Mouse (Mus musculus): ENCODE measurements around the gene Prickle4.

Gene Prickle4

DNA sequence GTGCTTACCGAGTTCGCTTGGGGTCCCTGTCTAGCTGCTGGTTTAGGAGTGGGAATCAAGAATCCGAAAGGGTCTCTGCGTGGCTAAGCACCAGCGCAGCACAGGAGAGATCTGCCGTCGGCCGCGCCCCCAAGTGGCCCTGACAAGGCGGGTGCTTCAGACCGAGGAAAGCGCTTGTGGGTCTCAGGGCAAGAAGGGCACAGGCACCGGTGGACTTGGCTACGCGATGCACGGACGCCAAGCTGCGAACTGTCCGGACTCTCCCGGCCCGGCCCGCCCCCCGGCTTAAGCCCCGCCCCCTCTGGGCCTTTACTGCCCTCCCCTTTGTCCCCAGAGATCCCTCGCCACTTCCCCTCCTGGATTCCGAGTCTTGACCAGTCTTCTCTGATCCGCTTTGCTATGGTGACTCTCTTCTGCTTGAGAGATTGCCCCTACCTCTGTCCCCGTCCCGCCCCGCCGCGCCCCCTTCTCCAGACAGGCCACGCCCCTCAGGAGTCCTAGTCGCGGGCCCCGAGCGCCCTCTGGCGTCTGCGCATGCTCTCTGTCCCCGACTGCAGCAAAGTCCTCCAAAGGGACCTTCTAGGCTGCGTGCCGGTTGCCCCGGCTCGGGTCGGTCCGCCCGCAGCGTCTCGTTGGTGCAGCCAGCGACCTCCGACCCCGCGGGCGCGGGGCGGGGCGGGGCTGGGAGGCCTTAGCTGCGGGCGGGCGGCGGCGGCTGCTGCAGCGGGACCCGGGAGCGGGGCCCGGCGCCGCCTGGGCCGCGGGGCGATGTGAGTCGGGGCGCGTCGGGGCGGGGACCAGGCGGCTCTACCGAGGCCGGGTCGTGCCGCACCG is at the start of gene Prickle4:
Gene Prickle4 (minus strand): TSS at position 234 of the 834 bp plus-strand sequence.
- peak; percentile 99 for DNase-seq

DNA sequence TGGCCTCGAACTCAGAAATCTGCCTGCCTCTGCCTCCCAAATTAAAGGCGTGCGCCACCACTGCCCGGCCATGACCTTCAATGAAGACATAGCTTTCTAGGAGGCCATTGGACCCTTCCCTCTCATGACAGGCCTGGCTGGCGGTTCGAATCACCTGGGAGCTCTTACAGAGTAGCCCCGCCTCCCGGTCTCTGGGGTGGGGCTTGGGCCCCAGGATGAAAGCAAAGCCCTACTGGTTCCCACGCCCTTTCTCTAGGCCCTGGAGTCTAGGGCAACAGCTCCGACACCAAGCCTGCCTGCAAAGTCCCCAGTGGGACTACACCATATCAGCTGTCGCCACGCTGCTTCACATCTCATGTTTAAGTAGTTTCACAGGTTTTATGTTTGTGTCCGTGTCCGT is 49.5 kb upstream of the Prickle4 start:
- no peak for DNase-seq

DNA sequence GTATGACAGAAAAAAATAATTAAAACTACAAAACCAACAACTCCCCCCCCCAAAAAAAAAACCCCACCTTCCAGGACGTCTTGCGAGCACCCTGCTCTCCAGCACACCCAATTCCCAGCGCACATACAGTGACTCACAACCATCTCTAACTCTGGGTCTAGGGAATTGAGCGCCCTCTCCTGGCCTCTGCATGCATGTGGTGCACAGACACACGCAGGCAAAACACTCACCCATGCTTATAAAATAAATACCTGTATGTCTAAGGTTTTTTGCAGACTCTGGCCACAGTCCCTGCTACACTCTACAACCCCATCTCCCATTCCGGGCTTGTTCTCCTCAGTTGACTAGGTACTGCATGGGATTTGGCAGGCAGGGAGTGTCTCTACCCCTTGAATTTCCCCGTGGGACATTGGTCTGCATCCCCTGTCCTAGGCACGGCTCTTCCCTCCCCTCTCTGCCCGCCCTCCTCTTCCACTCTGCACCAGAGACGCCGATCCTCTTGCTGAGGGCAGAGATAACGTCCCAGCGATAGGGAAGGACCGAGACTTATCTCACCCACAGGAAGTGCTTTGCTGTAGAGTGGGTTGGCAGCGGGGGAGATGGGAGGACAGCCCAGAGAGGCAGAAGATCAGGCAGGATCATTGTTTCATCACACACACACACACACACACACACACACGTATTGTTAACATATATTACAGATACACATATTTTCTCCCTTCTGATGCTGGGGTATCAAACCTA is 48.6 kb upstream of the Prickle4 start:
- peak in 1 of 2 experiments; percentile 31 for DNase-seq

DNA sequence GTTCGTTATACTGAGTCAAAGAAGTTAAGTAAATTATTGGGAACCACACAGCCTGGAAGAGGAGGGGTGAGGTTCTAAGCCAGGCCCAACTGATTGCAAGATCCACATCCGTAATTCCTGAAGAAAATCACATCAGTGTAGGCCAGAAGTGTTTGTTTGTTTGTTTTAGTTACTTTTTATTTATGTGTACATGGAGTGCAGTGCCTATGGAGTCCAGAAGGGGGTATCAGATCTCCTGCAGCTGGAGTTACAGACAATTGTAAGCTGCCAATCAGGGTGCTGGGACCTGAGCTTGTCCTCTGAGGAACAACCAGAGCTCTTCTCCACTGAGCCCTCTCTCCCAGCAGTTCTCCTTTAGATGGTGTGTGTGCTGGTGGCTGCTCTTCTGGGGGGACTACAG is 45.6 kb upstream of the Prickle4 start:
- DNase-seq: no peak

DNA sequence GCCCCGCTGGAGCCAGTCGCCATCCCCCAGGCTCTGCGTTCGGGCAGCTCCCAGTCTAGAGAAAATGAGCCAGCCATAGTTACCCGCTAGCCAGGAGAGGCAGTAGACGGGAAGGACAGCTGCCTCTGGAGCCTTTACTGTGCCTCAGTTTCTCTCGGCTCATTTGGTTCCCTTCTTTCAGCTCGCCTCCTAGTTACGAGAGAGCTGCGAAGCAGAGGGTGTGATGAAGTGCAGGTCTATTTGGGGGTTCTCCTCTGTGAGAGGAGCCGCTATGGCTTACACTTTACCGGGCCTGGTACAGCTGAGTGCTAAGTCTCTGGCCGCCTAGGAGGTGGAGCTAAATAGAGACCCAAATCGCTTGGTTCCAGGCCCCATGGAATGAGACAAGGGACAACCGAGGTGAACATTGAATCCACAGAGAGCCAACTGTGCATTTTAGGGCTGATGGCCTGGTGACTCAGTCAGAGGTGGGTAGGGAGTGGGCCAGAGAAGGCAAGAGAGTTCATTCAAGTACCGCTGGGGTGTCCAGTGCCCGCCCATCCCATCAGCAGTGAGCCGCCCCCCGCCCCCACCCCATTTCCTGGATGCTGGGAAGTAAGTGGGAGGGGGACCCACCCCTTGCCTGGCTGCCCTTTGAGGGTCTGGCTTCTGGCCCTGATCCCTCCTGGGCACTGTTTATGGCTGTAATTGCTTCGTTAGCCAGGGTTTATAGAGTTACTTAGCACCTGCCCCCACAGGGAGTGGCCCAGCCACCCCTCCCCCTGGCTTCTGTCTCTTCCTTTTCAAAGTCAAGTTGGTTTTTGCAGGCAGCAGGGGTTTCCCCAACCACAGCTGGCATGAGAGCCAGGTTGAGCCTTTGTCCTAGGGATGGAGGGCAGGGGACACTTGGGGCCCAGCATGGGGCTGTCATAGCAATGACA is 44.6 kb upstream of the Prickle4 start:
- peak; percentile 36 to 77 for DNase-seq

DNA sequence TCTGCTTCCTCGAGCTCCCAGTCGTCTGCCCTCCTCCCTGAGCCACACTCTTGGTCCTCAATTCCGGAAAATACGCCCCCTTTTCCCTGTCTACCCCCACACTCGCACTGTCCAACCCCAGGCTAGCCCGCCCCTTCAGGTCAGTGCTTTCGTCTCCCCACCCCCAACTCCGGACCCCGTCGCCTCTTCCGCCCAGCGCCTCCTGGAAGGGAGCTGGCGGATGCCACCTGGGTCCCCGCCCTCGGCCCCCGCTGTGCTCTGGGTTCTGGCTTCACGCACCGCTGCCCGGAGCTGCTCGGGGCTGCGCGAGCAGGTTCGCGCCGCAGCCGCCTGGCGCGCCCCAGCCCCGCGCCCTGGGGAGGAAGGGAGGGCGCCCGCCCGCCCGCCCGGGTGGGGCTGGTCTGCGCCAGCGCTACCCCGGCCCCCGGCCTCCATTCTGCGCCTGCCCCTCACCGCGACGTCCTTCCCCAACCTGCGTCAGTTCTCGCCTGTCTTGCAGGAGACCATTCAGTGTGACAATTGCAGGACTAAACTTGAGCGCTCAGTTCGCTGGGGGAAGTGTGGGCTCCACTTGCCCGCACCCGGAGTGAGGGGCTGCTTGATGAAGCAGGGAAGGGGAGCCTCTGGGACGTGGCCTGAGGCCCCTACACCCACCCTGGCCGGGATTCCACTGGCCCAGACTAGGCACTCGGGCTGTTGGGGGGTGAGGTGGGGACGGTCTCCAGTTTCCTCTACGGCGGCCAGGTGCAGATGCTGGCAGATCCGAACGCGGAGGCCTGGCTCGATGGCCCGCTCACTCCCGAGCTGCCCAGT is 43.7 kb upstream of the Prickle4 start:
- peak; percentile 75 to 93 for DNase-seq

DNA sequence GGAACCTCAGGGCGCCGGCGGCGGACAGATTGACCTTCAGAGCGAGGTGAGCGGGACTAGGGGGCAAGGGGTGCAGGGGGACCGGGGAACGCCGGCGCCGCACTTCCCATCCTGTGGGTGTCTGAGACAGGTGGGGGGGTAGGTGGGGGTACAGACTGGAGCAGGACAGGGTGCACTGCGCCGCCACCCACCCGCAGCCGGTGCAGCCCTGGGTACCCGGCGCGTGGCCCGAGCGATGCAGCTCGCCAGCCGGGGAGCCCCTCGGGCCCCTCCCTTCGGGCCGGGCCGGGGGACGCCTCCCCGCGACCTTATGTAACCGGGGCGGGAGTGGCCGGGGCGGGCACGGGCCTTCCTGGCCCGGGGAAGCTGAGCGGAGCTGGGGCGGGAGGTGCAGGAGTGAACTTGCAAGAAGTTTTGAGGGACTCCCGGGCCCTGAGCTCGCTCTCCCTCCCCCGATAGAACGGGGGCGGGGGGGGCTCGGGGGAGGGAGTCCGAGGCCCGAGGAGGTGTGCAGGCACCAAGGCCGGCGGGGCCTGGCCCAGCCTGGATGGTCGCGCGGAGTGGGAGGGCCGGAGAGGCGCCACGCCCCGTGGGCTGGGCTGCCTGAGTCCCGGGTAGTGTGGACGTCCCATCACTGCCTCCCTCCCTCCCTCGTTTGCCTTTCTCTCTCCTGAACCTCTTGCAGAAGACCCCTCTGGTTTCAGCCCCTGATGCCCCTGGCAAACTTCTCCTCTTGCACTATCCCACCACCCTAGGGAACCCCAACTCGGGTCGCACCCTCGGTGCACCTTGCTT is 42.9 kb upstream of the Prickle4 start:
- DNase-seq: peak; percentile 91 to 97

DNA sequence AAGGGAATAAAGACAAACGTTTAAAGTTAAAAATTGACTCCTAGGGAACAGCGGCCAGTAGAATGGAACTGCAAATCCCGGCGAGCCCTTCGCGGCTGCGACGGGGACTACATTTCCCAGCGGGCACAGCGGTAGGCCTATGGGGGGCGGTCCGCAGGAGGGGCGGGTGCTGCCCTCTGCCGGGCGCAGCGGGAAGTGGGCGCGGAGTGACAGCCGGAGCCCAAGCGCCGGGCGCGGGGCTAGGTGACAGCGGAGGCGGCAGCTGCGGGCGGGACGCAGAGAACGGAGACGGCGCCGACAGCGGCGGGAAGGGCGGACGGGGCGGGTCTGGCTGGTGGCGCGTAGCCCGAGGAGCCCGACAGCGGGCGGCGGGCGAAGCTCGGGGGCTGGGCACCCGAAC is 42.3 kb upstream of the Prickle4 start, which contains the start of gene Tfeb:
Gene Tfeb (plus strand): TSS at position 175 of the 400 bp plus-strand sequence.
- DNase-seq: peak; percentile 97 to 98

DNA sequence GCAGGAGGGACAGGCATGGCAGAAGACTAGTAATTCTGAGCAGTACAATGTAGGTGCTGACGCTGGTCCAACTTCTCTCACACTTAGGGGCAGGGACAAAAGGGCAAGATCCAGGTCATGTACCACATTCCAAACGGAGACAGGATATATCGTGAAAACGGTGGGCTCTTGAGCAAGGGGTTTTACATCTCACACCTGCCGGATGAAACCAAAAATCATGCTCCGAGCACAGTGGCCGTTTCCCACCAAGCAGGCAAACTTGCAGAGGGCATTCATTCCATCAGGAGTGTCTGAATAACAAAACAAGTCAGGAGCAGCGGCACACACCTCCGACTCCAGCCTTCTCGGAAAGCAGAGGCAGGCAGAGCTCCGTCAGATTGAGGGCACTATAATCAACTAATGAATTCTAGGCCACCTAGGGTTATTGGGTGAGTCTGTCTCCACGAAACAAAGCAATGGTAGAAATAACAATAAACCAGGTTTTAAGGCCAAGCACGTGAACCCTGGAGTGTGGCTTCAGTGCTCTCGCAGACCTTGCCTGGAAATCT is 41.1 kb upstream of the Prickle4 start:
- no peak for DNase-seq

DNA sequence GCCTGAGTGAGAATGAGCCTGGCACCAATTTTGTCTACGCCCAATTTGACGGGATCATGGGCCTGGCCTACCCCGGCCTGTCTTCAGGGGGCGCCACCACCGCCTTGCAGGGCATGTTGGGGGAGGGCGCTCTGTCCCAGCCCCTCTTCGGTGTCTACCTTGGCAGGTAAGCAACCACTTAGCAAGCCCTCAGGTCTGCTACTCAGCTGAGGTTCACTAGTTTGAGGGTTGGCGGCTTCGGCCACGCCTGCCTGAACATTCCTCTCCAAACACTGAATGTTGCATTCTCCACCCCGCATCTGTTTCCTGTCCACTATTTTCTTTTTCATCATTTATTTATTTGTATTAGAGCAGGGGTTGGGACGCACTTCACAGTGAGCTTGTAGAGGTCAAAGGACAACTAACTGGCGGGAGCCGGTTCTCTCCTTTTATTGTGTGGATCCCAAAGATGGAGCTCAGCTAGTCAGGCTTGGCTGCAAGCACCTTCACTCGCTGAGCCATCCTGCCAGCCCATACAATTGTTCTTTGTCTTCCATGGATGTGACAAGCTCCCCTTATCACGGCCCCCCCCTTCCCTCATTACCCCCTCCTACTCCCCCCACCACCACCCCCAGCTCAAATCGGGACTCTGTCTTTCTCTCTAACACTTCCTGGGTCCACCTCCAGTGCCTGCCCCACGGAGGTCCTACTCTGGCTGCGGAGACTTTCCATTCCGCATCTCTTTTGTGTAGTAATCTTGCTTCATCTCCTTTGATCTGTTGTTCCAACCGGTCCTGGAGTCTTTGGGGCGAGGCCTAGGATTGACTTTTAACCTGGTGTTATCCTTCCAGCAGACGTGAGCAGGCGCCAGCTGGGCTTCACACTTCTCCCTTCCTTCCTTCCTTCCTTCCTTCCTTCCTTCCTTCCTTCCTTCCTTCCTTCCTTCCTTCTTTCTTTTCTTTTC is 36.4 kb upstream of the Prickle4 start:
- DNase-seq: peak in 1 of 2 experiments; percentile 19

DNA sequence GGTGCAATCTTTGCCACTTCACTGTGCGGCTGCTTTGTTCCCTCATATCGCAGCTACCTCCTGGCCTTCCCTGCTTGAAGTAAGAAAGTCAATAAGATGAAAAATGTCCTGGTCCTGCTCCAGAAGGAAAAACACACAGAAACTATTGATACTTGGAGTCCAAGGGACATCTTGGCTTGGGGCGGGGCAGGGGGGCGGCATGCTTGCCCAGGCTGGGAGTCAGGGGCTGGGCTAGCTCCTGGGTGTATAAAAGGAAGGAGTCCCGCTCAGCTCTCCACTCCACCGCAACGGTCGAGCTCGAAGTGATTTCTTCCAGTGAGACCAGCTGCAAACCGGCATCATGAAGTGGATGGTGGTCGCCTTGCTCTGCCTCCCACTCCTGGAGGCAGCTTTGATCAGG is 32.0 kb upstream of the Prickle4 start, which contains the start of gene Pgc:
Gene Pgc (plus strand): TSS at position 277 of the 400 bp plus-strand sequence.
- DNase-seq: no peak

DNA sequence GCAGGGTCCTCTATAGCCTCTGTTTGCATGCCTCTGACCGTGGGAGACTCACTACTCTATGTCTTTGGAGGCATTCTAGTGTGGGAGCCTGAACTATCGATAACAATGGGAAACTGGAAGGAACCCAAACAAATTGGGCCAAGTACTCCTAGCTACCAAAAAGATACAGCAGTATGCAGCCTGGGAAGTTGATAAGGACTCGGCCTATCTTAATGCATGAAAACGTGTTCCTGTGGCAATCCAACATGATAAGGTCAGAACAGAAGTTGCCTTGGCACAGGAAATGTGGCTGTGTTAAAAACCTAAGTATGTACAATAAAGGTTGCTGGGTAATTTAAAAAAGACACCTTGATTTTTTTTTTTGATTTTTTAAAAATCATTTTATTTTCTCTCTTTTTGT is 26.6 kb upstream of the Prickle4 start:
- no peak for DNase-seq

DNA sequence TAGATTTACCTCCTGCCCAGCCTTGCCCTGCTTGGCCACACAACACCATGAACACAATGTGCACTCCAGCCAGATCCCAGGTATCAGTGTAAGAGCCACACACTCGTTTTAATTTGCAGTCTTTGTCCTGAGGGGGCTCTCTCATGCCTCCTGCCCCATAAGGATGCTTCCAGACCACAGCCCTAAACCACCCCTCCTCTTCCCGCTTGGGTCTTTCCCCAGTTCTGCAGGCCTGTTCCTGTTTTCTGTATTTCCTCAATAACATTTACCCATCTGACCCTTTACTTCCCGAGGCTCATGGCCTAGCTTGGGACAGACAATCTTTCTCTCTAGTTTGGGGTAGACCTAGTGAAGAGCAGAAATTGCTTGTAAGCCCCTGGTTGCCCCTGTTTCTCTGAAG is 20.5 kb upstream of the Prickle4 start:
- DNase-seq: no peak

DNA sequence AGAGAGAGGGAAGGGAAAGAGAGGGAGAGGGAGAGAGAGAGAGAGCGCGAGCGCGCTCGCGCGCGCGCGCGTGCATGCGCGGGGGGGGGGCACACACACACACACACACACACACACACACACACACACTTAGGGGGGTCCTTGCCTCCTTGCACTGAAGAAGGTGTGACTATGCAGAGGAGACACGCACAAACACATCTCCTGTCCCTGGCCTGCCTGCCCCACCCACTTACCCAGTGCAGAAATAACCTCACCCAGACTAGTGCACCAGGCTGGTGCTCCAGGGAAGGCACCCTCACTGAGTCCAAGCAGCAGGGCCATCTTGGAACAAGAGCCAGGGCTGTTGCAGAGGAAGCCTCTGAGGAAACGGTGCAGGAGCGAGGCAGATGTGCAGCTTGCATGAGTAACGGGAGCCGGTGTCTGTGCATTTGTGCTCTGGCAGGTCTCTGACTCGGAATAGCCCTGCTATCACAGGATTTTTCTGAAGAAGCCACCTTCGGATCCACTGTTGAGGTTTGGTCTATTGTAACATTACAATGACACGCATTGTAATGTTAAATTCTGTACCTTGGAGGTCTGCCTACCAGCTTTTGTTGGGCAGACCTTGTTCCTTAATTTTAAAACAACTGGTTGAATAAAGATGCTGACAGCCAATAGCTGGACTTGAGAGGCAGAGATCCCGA is 18.5 kb upstream of the Prickle4 start:
- DNase-seq: no peak

DNA sequence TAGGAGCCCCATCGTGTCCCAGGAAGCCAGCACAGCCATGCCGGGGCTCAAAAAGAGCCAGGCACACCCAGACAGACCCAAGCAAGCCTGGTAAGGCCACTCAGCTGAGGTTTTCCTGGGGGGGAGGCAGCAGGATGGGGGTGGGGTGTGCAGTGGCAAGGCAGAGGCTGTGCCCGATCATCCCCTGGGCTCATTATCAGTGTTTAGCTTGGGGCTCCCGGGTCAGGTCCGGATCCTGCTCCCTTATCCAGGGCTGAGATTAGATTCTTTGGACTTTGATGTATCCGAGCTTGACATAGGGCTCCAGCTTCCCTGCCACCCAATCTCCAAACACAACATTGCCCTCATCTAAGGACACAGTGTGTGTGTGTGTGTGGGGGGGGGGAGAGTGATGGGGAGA is 17.3 kb upstream of the Prickle4 start:
- no peak for DNase-seq

DNA sequence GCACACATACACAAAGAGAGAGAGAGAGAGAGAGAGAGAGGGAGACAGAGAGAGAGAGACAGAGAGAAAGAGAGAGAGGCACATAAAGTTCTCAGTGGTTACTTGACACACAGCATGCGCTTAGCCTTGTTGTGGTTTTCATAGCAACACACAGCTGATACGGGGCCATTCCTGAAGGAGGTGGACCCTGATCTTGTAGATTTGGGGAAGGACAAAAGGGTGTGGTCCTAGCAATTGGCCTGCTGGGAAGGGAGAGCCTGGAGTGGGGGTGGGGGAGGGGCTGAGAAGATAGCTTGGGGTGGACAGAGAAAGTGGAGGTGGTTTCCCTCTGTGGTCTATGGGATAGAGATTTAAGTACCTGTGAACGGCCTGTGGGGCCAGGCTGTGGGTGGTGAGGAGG is 15.5 kb upstream of the Prickle4 start:
- no peak for DNase-seq

DNA sequence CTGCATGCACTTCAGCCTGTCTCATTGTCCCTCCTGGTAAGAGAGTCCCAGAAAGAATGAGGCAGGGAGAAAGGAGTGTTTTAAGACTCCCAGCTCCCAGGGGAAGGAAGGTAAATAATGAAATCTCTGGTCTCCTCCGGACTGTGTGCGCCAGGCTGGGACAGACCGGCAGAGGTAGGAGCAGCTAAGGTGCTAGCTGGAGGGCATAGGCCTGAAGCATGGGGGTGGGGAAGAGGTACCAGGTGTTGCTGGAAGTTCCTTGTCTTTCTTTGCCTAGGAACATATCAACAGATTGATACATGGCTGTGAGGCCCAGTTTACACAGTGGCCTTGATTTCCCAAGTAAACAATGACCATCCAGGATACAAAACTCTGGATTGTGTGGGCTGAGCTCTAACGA is 14.4 kb upstream of the Prickle4 start:
- no peak for DNase-seq

DNA sequence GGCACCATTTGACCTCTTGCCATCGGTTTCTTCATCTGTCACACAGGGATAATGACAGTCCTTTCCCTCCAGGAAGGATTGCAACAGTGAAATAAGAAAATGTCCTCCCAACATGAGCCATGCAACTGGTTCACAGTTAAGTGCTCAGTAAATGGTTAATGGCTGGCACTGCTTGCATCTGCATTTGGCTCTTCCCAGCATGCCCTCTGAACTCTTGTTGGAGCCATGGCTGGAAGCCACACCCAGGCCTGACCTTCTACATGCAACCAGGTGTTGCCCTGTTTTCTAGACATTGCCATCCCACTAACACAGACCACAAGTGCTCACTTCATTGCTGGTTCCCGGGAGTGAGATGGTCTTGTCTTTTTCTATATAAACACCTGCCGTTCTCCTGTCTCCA is 13.4 kb upstream of the Prickle4 start:
- peak; percentile 43 to 65 for DNase-seq

DNA sequence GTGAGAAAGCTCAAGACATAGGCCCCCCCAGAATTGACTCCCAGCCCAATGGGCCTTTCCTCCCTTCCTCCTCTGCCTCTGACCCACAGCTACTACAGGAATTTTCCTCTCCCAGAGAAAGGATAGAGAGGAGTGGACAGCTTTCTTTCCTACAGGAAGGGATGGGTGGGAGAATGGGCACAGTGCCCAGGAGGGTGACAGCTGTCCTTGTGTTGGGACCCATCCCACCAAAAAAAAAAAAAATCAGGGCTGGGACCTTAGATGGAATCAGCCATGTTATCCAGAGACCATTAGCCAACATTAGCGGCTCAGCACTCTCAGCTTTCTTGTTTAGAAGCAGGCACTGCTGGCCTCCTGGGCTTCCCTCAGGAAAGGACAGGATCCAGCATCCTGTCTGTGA is 11.7 kb upstream of the Prickle4 start:
- peak in 1 of 2 experiments; percentile 26 for DNase-seq
